Mouse (Mus musculus): ENCODE data around the gene Plpp1. TPM values are rescaled to one million over a fixed set of nuclear protein-coding genes. Genes with fewer than 3 reads are reported as not detected.

The Plpp1 gene
- 2.6 and 2.8 TPM in 2 replicates for polyA plus RNA-seq (2012)

DNA sequence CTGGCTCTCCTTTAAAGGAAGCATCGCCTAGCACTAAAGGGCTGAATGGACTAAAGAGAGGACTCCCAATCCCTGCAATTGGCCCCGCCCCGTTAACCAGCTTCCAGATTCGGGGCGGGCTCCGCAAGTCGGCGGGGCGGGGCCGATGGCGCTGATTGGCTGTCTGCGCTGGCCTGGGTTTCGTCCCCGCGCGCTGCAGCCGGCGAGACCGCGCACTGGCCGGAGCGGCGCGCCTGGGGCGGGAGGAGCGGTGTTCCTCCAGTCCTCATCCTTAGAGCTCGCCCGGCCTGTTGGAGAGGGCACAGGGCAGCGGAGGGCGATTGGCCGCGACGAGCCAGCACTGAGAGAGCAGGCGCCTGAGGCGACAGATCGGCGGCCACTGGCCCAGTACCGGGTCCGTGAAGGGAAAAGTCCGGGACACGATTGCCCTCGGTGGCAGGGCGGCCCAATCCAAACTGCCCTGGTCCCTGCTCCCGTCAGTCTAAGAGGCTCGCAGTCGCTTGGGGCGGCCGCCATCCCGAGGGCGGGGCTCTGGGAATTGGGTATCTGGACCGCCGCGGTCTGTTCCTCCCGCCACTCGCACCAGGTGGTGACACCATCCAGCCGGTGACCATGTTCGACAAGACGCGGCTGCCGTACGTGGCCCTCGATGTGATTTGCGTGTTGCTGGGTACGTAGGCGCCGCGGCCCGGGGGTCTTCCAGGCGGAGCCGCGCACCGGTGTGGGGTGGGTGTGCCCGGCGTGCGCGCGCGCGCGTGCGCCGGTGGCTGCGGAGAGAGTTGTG lies at the start of gene Plpp1:
TSS of gene Plpp1 (plus strand) at position 196 of the 784 bp plus-strand sequence.
- no peak for TF ChIP-seq GATA1 (IDR thresholded peaks at IDR 0.05; ENCODE audit: low read length)

DNA sequence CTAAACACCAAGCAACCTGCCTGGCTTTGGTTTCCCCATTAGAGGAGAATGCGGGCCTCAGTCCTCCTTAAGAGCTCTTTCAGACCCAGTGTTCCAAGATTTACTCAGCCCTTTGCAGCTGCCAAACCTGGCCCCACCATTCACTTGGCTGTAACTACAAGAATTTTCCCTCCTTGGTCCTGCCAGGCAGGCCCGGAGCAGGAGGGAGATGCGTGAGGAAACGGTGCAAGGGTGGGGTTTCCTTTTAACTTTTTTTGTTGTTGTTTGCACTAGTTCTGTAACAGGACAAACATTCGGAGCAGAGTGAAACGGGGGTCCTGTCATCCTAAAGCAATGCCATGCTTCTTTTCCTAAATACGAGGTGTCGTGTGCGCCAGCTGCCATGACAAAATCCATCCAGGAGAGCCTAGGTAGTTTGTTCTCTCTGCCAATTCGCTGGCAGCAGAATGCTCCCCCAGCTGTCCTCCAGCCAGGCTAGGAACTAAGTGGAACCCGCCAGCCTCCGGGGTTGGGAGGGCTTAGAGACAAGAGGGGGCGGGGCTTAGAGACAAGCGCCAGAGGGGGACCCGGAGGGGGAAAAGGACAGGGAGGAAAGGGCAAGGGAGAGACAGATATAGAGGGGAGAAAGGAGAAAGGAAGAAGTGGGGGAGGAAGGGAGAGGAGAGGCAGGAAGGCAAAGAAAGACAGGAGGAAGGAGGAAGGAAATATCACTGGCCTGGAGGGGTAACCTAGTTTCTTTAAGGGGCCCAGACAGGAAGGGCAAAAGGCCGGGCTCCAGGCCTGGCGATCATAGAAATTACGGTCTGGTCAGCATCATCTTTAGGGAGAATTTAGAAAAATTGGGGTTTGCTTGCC lies 48.9 kb upstream of the Plpp1 start:
- no peak for TF ChIP-seq GATA1 (IDR thresholded peaks at IDR 0.05; ENCODE audit: low read length)

DNA sequence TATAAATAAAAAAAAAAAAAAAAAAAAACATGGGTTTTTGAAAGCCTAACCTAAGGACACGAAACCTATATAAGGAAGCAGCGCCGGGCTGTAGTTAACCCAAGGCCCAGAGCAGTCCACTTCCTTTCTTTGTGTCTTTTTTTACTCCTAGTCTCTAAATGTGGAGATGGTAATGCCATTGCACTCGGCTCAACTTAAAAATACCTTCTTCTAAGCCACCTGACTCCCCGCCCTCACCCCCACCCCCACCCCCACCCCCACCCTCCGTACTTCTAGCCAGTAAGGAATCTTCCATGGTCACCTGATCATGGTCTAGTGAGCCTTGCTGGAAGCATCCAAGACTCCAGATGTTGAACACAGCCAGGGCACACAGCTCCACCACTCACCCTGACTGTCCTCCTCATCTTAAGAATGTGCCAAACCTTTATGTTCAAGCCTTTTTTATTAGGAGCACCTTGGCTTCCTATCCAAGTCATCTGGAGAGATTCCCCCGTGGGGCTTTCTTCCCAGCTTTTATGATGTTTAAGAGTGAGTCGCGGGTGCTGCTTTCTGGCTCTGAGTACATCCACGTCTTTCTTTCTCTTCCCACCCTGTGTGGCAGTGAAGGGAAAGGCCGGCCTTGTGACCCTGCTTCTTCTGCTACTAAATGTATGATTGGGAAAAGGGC lies 48.1 kb upstream of the Plpp1 start:
- no peak for TF ChIP-seq GATA1 (IDR thresholded peaks at IDR 0.05; ENCODE audit: low read length)

DNA sequence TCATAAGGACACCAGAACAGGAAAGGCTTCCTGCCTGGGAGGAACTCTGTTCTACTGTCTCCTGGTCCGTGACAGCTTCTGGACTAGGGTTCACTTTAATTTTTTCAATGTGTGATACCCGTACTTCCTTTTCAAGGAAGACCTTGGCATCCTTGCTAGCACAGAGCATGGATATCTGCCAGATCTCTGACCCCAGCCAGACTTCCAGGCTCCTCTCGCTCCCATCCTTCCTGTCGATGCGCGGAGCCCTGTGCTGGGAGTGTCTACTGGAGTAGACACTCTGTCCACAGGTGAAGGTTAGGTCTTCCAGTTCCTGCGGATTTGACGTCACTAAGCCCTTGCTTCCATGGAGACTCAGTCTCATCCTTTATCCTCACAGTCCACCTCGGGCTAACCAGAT lies 47.1 kb upstream of the Plpp1 start:
- no peak for TF ChIP-seq GATA1 (IDR thresholded peaks at IDR 0.05; ENCODE audit: low read length)

DNA sequence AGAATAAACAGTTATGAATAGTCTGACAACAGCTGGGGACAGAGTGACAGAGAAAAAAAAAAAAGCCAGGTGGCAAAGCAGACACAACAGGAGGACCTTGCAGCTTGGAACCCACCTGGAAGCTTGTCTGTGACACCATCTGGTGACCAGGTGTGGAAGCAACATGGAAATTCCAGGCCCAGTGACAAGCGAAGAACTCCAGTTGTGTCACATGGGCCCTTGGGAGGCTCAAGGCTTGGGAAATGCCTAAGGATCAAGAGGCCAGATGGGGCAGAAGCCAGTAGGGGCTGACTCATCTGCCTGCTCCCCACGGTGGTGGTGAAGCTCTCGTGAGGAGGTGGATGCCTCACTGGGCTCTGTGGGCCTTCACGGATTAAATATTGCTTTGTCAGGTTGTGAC lies 45.7 kb upstream of the Plpp1 start:
- no peak for TF ChIP-seq GATA1 (IDR thresholded peaks at IDR 0.05; ENCODE audit: low read length)

DNA sequence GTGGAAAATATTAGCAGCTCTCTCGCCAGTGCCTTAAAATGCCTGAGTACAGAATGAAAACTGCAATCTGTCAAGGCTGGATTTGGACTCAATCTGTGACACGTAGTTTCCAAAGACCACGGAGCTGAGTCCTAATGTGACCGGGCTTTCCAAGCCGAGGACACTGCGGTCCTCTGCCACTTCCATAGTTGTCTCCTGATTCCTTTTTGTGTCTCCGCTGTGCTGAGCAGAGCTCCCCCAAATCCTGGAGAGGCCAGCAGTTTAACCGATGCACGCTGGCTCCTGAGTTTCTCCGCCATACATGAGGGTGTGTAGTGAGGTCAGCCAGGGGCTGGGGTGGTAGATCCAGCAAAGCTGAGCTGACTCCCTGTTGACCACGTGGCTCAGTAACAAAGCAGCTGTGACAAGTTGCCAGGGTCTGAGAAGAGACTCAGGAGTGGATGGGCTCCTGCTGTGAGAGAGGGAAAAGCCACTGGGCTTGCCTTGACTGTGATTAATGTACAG lies 45.0 kb upstream of the Plpp1 start:
- TF ChIP-seq GATA1 (IDR thresholded peaks at IDR 0.05; ENCODE audit: low read length): no peak

DNA sequence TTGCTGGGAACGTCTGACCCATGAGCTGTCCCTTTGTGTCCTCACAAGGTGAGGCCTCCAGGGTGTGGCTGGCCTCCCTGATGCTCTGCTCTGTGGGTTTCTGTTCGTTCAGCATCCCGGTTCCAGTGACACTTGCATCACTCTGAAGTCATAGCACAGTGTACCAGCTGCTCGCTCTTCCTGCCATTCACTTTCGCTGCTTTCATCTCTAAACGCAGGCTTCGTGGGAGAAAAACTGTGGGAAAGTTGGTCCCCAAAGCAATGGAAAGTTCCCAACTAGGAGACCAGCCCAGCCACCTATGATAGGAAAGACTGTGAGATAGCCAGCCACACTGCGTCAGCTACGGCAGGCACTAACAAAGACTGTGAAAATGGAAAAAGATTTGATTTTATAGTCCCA lies 43.2 kb upstream of the Plpp1 start:
- no peak for TF ChIP-seq GATA1 (IDR thresholded peaks at IDR 0.05; ENCODE audit: low read length)

DNA sequence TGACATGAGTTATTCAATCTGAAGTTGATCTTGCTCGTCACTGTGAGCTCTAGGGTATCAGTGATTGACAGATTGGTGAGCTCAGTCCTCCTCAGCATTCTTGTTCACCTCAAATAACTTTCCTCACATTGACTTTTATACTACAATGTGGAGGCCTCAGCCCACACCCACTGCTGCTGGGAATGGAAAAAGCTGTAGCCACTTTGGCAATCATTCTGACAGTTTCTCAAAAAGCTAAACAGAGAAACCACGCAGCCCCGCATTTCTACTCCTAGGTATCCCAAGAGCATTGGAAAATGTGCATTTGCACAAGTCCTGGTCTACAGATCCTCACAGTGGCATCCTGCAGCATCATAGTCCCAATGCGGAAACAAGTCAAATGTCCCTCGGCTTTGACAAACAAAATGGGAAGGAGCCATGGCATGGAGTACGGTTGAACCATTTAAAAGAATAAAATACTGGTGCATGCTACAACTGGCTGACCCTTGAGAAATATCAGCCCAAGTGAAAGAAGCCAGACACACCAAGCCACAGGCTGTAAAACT lies 42.0 kb upstream of the Plpp1 start:
- no peak for TF ChIP-seq GATA1 (IDR thresholded peaks at IDR 0.05; ENCODE audit: low read length)

DNA sequence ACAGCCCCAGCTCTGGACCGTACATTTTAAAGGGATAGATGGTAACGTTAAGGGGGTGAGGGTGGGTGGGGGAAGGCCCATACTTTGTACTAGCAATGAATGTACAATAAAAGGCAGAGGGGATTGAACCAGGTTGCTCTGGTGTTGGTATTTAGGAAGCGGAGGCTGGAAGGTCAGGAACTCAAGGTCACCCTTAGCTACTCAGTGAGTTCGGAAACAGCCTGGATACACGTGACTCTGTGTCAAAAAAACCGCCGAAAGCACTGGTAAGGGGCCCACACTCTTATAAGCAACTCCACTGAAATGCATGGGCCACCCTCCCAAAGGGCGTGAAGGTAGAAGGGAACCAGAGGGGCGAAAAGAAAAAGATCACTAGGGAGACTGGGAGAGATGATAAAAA lies 41.2 kb upstream of the Plpp1 start:
- no peak for TF ChIP-seq GATA1 (IDR thresholded peaks at IDR 0.05; ENCODE audit: low read length)

DNA sequence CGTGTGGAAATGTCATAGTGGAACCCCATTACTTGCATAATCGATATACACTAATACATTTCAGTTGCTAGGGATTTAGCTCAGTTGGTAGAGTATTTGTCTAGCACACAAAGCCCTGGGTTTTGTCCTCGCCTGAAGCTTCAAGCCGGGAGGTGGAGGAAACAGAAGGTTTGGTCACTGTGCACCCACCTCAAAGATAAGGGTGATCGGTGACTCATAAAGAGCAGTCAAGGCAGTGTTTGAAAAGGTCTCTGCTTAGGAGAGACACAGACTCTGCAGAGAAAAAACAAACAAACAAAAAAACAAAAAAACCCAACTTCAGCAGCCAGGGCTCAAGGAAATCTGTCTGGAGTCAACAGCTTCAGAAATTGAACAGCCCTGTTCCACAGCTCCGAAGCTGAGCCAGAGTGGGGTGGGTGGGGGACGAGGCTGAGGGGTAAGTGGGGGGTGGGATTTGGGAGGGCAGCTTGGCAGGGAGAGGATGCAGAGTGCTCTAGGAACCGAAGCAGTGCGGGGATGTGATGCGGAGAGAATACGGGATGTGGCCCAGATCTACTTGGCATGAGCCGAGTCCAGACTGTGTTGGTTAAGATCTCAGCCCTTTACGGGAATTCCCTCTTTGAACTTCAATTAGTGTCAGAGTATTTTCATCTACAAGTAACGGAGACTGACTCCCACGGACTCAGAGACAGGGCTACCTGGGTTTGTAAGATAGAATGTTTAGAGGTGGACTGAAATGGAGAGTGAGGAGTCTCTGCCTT lies 40.6 kb upstream of the Plpp1 start:
- no peak for TF ChIP-seq GATA1 (IDR thresholded peaks at IDR 0.05; ENCODE audit: low read length)

DNA sequence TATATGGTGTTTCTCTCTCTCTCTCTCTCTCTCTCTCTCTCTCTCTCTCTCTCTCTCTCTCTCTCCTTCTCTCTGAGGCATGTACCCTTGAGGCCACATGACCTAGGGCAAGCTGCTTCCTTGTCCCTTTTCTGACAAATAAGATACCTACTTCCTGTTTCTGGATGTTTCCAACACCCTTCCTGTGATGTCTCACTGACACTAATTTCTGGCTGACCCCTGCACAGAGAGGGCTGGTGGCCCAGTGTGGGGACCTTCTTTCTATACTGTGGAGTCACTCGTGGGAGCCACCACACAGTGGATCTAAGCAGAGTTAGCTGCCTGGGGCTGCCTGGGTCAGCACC lies 40.1 kb upstream of the Plpp1 start:
- TF ChIP-seq GATA1 (IDR thresholded peaks at IDR 0.05; ENCODE audit: low read length): no peak

DNA sequence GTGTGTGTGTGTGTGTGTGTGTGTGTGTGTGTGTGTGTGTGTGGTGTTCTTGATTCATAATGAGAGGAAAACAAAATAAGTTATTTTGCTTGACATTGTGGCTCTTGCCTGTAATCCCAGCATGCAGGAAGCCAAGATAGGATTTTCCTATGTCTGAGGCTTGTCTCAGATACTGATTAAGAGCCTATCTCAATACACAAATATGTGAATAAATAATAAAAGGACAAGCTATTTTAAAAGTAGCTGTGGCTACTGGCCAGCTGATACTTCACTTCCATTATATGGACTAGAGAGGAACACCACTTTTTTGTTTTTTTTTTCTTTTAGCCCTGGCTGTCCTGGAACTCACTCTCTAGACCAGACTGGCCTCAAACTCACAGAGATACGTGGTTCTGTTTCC lies 38.8 kb upstream of the Plpp1 start:
- no peak for TF ChIP-seq GATA1 (IDR thresholded peaks at IDR 0.05; ENCODE audit: low read length)

DNA sequence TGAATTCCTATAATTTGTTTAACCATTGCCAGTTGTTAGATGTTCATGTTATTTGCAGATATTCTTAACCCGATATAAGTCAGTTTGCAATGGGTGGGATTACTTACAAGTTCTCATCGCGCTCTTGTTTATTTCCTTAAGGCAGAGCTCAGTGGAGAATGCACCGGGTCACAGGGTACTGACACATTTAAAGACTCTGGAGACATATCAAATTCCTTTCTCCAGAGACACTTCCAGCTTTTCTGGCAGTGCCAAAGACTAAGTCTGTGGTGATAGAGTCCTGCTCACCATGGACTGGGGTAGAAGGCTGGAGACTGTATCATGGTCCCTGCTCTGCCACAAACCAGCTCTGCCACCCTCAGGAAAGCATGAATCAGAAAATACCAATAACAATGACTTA lies 38.0 kb upstream of the Plpp1 start:
- TF ChIP-seq GATA1 (IDR thresholded peaks at IDR 0.05; ENCODE audit: low read length): no peak

DNA sequence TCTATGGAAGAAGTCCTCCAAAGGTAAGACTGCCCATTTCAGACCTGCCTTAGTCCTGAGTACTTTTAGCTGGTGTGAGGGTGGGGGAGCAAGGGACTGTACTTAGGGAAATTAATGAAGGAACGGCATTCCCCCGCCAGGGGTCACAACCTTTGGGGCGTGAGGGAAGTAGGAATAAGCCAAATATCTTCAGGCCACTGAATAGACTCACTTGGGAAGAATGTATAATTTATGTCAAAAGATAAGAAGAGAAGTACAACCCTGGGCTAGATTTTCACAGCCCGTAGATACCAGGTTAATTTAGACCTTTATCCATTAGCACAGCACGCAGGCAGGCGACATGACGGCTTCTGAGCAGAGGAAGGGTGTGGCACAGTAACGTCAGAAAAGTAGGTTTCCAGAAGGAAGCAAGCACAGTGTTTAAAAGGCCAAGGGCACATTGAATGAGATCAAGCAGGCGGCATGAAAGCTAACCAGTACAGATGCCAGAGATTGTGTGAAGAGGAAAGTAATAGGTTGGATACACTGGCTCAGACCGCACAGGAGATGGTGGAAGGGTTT lies 37.0 kb upstream of the Plpp1 start:
- peak; percentile 60 for TF ChIP-seq GATA1 (IDR thresholded peaks at IDR 0.05; ENCODE audit: low read length)

DNA sequence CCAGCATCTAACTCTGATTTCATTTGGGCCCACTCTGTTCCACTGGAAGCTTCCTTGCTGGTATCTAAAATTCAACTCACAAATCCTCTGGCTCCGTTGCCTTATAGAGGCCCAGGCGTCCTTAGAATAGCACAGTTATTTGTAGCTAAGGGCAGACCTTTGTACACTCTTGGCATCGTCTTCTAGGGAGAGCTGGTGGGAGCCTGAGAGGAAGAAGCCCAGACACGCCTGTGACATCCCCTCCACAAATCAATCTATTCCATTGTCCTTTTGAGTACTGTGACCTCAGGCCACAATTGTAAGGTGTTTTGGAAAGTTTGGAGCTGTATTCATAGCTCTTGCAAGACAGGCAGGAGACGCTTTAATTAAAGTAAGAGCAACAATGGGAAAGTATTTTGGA lies 36.0 kb upstream of the Plpp1 start:
- TF ChIP-seq GATA1 (IDR thresholded peaks at IDR 0.05; ENCODE audit: low read length): no peak

Data from G1E-ER4 (cell line).